Mouse (Mus musculus) activated CD4-positive, CD25-positive, alpha-beta regulatory T cell, adult 4 months (primary cell): ENCODE data around the gene Acod1. TPM values are rescaled to one million over a fixed set of nuclear protein-coding genes. Genes with fewer than 3 reads are reported as not detected.

Experiments used
- ATAC-seq: one replicate; pipeline ENCODE4 v1.8.0; 2017
- polyA plus RNA-seq, 2 experiments: library from polyadenylated mRNA; unstranded; fragments of 100-300 nt; shearing (Covaris generic); gene quantifications; one replicate each; pipeline ENCODE4 v1.2.1; 2017

Acod1 gene
- not detected for polyA plus RNA-seq

DNA sequence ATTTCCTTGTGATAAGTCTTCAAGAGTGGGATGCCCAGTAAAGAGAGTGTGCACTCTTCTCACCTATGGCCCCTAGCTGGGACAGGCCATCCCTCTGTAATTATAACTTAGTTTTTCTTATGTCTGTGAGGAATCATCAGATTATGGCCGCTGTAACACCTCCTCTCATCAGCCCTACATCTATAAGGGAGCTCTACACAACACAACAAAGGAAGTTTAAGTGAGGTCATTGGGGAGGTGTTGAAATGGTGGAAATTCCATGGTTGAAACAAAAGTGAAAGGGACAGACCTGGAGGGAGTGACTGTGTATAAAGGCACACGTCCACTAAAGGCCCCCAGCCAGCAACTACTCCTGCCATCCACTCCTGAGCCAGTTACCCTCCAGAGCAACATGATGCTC is at the start of gene Acod1:
Gene Acod1, plus strand, starts transcription at position 301 of the 400 bp plus-strand sequence.
- ATAC-seq = no peak

DNA sequence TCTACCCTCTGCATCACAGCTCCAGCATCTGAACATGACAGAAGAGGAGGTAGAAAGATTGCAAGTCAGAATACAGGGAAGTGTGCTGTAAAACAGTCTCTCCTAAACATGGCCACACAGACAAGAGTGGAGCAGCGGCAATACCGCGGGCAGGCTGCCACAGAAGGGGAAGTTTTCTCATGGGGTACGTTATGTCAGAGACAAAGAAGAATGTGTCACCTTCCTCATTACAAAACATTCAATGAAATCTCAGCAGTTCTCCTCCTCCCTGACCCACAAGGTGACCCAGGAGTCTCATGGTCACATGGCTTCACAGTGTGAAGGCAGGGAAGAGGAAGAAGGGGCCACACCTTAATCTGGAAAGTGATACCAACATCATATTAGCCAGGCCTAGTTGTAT is 39.0 kb upstream of the Acod1 start:
- ATAC-seq = no peak

DNA sequence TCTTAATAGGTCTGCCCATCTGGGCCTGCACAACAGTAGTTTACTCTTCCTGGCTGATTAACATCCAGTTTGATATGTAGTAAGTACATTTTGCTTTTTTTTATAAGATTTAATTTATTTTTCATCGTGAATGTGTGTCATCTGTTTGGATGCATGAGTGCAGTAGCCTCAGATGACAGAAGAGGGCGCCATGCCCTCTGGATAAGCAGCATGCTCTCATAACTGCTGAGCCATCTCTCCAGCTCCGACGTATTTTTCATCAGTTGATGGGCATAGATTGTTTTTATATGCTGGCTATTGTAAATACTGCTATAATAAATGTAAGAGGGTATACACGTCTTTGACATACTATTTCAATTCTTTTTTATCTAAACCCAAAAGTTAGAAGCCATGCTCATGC is 35.0 kb upstream of the Acod1 start:
- ATAC-seq = peak; percentile 63

DNA sequence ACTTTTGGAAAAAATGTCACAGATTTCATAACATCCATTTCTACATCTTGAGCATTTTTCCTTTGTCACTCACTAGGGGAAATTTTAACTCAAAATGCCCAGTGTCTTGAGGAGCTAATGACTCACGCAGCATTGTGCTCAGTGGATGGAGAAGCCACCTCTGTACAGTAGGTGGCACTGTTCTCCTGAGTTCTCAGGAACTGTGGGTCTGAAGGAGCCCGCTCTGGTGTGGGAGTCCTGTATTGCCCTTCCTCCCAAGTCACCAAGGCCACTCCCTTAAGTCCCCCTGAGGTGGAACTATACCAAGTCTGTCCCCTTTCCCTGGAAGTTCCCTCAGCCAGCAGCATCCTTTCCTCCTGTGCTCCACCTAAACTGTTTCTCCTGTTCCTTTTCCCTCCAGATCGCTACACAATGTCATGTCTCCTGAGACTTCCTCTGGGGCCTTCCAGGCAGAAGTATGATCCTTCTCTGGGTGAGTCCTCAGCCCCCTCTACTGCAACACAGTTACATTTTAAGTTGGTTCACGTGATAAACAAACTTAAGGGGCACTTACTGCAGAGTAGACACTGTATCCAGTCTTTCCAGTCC is 34.1 kb upstream of the Acod1 start:
- peak; percentile 78 for ATAC-seq

DNA sequence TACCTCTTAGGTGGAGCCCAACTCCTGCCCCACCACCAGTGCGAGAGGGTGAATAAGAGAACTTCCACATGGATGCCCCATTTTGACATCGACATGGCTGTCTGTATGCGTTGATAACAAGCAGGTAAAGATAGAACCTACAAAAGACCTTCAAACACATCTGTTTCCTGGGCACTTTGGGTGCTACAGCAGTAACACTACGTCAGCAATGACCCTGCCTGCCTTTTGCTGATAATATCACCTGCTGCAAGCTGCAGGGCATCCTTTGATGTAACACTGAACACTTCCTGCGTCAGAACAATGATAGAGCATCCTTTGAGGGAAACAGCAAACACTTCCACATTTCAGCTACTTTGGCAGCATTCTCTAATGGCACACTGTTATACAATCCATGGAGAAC is 29.8 kb upstream of the Acod1 start:
- peak; percentile 83 for ATAC-seq

DNA sequence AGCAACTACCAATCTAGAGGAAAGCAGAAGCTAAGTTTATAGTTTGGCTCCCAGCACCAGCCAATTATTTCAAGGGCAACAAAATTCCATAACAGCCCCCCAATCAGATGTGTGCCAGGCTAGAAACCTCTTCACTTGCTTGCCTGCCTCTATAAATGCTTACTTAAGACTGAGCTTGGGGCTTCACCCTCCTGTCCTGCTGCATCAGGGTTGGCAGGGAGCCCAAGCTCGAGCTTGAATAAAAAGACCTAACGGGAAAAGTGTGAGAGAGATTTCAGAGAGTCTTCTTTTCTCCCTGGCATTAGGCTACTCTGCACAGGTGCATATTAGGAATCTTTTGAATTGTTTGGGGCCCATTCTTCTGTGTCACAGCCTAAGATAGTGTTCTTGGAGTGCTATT is 26.7 kb upstream of the Acod1 start:
- ATAC-seq = no peak

DNA sequence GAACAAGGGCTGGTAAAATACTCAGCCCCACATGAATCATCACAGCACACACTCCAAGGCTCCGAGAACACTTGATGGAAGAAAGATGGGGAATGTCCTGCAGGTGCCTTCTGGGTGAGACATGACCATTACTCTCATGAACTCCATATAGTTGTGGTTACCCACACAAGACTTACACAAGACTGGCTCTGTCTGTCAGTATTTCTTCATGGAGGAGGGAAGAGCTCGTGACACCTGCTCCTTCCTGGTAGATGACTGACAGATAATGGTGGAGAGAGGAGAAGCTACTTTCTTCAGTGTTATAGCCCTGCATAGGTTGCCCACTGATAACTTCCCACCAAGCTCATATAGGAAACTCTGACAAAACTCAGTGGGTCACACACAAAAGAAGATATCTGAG is 17.6 kb upstream of the Acod1 start:
- ATAC-seq = no peak

DNA sequence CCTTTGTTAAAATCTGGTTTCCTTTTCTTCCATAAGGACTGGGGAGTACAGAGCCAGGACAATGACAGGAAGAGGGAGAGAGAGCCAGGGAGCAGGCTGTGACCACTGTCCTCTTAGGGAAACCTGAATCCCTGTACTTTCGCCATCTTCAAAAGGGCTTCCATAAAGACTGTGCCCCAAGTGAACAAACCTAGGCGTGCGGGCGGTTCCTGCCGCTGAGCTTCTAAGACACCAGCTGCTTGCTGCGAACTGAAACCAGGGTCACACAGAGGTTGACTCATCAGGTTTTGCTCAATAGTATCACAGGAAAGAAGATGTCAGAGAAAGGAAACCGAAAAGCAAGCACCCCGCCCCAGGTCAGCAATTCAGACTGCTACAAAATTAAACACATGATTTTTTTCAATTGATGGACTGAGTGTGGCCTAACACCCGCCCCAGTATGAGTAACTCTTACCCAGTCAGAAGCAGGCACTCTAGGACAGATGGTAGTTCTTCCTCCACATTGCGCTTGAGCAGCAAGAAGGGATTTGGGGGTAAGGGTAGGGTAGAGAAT is 13.4 kb upstream of the Acod1 start:
- peak; percentile 94 for ATAC-seq

DNA sequence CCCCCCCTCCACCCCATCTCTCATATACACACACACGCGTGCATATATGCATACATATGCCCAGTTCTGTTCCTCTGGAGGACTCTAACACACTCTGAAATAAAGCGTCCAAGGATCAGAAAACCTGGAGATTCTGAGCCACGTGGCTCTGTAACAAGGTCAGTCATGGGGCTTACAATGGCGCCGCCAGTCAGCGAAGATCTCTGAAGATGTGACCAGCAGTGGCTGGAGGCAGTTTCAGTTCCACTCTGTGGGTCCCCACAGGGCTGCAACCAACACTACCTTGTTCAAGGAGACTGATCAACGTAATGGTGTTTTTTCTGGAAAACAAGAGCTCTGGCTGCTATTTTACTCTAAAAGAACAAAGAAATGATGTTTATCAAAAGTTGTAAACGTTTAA is 12.7 kb upstream of the Acod1 start:
- no peak for ATAC-seq

DNA sequence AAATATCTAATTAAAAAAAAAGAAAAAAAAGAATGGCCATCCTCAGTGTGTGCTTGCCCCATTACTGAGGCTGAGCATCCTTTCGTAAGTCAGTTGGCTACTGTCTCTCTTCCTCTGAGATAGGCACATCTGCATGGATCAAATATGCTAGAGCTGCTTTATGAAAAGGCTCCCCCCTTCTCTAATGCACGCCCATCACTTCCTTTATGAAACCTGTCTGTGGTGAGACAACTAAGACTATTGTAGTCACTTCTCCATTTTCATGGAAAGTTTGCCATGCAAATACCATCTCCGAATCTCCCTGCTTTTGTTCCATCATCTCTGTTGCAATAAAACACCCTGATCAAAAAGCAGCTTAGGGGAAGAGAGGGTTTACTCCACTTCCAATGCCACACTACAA is 9.8 kb upstream of the Acod1 start:
- no peak for ATAC-seq

DNA sequence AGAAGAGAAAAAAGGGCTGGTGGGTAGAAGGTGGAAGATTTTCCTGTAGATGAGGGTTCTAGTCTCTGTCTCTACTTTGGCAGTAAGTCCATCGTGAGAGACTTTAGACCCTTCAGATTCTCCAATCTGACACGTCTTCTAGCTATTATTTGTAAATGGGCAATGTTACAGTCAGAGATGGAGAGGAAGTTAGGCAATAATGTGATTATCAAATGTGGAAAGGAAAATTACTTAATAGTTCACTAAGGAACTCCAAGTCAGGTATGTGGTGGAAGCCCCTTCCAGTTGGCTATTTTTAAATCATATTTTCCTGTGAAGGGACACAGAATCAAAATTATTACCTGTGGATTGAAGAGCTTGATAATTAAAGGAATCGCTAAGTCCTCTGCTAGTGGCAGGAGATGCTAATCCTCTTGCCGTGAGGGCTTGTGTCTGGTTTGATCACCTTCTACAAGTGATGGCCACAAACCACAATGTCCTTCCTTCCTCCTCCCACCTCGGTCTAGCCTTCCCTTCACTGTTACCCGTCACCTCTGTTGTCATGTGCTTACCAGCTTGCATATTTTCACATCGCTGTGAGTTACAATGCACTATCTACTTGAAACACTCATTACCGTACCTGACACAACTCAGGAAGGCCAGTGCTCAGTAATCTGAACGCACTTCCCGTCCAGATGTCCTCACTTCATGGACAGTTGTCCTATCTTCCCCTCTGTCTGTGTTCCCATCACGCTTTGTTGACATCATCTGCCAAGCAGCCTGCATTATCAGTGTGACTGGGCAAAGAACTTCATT is 1.7 kb downstream of the Acod1 start:
- peak; percentile 79 for ATAC-seq

DNA sequence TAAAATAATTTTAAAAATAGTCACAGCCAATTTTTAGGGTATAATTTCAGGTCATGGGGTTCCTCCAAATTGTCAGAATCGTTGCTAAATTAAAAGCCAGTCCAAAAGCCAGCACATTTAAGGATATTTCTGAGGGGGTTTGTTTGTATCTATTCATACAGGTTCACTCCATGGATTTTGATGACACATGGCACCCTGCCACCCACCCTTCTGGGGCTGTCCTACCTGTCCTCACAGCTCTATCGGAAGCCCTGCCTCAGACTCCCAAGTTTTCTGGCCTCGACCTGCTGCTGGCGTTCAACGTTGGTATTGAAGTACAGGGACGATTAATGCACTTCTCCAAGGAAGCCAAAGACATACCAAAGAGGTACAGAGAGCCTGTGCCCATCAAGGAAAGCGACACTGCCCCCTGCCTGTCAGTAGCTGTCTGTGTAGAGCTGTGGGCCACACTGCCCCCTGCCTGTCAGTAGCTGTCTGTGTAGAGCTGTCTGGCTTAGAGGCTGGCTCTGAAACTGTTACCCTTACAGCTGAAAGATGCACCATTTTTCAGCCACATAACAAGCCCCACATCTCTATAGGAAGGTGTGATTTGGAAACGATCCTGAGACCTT is 4.5 kb downstream of the Acod1 start:
- ATAC-seq = peak; percentile 89

DNA sequence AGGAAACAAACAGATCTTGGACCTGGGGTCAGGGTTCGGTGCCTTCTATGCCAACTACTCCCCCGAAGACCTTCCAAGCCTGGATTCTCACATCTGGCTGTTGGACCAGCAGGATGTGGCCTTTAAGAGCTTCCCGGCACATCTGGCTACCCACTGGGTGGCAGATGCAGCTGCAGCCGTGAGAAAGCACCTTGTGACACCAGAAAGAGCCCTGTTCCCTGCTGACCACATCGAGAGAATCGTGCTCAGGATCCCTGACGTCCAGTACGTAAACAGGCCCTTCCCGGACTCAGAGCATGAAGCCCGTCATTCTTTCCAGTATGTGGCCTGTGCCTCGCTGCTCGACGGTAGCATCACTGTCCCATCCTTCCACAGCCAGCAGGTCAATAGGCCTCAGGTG is 8.0 kb downstream of the Acod1 start:
- no peak for ATAC-seq

DNA sequence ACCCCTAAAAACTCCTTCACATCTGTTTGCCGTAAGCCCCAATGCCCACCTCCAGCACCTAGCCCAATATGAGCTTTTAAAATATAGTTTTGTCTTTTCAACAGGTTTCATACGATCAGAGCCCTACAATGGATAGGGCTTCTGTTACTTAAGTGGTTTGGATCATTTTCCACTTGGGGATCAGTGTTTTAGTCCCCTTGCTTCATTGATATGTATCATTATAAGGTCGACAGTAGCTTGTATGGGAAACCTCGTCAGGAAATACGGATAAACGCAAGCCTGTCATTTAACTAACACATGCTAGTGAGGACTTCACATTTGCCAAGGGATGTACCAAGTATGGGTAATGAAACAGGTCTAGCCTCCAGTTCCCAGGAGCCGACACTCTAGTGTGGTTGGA is 9.8 kb downstream of the Acod1 start:
- no peak for ATAC-seq

DNA sequence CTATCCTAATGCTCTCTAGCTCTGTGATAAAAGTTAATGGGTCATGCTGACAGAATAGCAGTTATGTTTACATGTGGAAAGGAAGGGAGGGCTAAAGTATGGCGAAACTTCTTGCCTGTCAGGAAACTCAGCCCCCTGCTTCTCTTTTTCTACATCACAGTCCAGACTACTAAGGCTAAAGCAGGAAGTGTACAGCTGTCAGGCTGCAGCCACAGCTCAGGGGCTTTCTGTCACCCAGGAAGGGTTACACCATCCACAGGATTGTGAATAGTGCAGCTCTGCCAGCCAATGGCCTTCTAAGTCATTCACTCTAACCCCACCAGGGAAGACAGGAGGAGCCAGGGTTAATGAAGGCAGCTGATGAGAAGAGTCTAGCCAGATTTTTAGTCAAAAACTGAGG is 12.2 kb downstream of the Acod1 start:
- ATAC-seq = no peak

DNA sequence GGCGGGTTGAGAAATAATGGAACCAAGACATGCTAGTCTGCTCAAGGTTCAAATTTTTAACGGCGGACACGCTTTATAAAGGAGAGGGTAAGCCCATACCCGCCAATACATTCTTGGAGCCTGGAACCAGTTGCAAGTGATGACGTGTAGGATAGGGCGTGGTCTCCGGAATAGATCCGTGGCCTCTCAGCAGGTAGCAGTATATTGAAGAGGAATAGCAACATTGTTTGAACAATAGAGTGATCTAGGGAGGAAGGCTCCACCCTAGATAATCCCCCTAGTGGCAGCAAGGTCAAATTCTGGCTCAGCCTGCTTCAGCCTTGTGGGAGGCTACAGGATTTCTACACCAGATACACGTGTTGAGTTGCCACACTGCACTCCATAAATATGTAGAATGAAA is 12.7 kb downstream of the Acod1 start:
- no peak for ATAC-seq

DNA sequence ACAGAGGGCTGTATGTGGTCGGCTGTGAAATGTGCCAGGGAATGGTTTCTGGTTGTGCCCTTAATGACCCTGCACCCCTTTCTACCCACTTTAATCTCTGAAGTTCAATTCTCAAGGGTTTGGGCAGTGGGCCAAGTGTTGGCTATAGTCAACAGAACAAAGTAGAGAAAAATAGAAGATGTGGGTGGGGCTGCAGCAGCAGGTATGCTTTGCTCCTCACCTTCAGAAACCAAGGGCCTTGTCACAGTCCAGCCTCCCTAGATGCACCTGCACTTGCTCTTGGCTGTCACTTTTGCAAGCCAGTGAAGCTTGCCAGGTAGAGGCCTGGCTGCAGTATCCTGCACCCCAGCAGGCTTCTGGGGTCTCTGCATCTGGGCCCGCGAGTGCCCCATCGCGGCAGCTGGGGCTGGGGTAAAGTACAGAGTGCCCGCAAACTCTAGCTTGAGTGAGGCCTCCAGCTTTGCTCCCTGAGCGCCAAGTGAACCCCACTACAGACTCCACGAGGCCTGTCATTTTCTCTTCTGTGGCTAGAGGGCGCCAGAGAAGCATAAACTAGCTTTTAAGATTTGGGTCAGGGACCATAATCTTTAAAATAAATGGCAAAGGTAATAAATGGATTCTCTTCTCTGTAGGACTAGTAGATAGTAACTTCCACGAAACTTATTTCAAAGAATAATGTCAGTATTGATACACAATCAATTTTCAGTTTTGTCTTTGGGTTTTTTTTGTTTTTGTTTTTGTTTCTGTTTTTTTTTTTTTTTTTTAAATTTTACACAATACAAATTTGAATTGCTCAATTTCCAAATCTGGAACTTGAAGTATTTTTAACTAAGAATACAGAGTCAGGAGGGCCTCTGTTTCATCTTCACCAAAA is 18.8 kb downstream of the Acod1 start:
- ATAC-seq = peak; percentile 22

DNA sequence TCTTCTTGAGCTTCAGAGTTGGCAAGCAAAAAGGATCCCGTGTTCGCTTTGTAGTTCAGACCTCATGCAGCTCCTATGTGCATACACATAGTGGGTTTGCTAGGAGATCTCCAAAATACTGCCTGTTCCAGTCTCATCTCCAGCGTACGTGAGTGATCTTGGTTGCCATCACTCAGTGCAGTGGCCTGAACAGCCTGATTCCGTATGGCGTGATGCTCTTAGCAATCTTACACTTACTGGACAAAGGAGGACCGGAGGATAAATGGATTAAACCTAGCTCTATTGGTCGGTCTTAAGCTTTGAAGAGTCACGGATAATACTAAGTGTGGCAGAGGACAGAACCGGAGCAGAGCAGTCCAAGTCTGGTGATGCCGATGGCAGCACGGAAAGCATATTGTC is 22.7 kb downstream of the Acod1 start:
- ATAC-seq = peak; percentile 11

DNA sequence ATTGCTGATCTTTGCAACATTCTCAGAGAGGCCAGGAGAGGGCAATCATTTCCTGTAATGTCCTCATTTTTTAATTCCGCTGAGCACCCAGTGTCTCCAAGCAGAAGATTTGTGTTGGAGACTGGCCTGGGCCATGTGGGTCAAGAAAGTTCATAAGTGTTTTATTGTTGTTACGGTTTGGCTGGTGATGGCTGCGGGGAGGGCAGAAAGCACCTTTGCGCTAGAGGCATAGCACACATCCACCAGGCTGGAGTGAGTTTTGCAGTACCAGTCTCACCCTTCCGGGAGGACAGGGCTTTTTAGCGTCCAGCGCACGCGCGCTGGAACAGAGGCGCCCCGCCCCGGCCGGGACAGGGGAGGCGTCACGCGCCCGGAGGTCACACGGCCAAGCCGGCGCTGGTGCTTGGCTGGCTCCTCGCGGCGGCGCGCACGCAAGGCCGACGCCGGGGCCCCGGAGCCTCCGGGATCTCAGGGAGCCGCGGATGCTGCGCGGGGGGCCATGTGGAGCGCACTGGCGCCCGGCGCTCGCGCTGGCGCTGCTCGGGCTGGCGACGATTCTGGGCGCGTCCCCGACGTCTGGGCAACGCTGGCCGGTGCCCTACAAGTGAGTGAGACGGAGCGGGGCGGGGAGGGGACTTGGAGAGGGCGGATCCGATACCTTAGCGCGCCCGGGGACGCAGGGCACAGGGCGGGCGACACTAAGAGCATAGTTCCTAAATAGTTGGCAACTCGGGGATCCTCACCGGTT is 23.3 kb downstream of the Acod1 start, which contains the start of gene Cln5:
Gene Cln5, plus strand, starts transcription at position 353 of the 748 bp plus-strand sequence.
- ATAC-seq = peak; percentile 87

DNA sequence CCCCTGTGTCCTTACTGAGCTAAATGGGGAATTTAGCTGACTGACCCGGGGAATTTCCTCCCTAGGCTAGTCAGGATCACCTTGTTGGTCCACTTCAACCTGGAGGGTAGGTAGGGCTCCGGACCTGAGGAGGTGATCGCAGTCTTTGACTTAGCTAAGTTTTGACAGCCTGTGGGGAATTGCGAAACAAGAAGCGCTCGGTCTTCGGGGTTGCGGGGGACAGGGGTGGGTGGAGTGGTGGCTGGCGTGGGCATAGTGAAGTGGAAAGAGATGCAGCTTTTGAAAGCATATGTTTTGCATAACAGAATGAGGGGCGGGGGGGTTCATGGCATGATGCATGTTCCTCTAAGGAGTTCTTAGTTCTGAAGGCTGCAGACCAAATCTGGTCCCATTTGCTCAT is 24.0 kb downstream of the Acod1 start:
- no peak for ATAC-seq

DNA sequence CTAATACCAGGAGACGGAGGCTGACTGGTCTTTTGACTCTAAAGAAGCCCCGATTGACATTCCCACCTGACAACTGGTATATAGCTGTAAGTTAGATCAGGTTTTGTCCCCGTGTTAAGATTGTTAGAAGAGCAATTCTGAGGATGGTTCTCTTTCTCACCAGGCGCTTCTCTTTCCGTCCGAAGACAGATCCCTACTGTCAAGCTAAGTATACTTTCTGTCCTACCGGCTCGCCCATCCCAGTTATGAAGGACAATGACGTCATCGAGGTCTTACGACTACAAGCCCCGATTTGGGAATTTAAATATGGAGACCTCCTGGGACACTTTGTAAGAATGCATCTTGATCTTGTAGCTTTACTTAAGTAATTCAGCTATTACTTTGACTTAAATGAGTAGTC is 24.7 kb downstream of the Acod1 start:
- ATAC-seq = no peak

DNA sequence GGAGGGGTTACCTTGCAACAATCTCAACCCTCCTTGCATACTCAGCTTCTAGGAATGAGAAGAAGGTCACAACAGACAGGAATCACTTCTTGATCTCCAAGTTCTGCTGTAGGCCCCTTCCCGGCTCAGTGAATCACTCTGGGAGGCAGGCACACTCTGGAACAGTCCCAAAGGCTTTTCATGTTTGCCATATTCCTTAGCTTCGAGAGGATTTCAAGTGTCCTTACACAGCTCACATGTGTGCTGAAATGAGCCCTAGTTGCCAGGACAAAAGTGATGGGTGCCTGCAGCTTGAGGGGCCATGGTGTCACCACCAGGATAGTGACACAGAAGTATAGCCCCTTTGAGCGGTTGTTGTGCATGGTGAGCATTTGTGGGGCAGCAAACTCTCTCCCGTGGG is 26.0 kb downstream of the Acod1 start:
- ATAC-seq = no peak
